Mouse (Mus musculus): Measurements from ENCODE around the gene Cap2. TPM values are rescaled to one million over a fixed set of nuclear protein-coding genes. Genes with fewer than 3 reads are reported as not detected.

Cap2 gene
- polyA plus RNA-seq, 1 experiment from 2014 or later, result 15.9 TPM

DNA sequence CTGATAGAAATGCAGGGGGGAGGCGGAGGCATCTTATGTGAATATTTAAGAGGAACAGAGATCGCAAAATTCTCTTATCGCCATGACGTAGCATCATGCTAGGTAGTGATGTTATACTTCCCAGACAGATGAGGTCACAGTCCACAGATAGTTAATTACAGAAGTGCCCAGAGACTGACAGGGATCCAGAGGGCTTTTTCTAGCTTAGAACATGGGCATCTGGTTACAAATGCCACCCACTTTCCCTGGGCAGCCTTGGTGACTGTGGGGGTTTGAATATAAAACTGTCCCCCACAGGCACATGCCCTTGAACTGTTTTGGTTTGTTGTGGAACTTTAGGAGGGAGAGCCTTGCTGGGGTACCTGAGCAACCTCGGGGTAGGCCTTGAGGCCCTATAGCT, 87.0 kb downstream of the Cap2 start:
- Histone ChIP-seq H3K9ac (ENCODE audit: low read depth, low read length) (no peak overlapping the region), H3K27ac (ENCODE audit: low read length) (no peak overlapping the region), H3K4me3 (ENCODE audit: low read depth, low read length) (no peak overlapping the region), H3K36me3 (ENCODE audit: control insufficient read depth, insufficient read depth, low read length) (no peaks in the 10 kb centered on the region), H3K4me1 (ENCODE audit: control insufficient read depth, insufficient read depth, low read length) (no peaks in the 10 kb centered on the region; the same call in 1 of the 2 replicates), H3K4me2 (ENCODE audit: low read length) (no peak overlapping the region), H3K27me3 (ENCODE audit: control insufficient read depth, insufficient read depth, low read depth, low read length) (no peaks in the 10 kb centered on the region), H3K9me3 (replicated peaks; ENCODE audit: control insufficient read depth, low read length, poor library complexity, severe bottlenecking) (no peaks in the 10 kb centered on the region)
- no peak for ATAC-seq
- WGBS, result 94% methylated on average over 5 of the region's 5 CpGs

DNA sequence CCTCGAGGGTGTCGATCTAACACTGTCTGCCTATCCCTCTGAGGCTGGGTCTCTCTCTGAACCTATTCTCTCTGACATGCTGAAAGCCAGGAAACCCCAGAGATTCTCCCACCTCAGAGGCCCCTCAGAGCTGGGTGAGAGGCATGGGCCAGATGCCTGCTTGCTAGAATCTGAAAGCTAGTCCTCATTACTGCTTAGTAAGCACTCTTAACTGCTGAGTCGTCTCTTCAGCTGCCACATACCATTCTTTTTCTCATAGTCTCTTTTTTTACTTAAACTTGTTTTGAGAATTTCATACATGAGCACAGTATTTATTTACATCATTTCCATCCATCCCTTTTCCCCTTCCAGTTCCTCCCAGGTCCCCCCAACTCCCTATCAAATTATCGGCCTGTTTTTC, 89.2 kb downstream of the Cap2 start:
- no peak for ATAC-seq
- no peak overlapping the region for H3K4me3 ChIP-seq (ENCODE audit: low read depth, low read length)
- 95% methylated on average over 4 of the region's 4 CpGs for WGBS
- no peaks in the 10 kb centered on the region for H3K36me3 ChIP-seq (ENCODE audit: control insufficient read depth, insufficient read depth, low read length)
- H3K27ac ChIP-seq (ENCODE audit: low read length), result no peak overlapping the region
- H3K9ac ChIP-seq (ENCODE audit: low read depth, low read length), result no peak overlapping the region
- H3K27me3 ChIP-seq (ENCODE audit: control insufficient read depth, insufficient read depth, low read depth, low read length), result no peaks in the 10 kb centered on the region
- H3K9me3 ChIP-seq (replicated peaks; ENCODE audit: control insufficient read depth, low read length, poor library complexity, severe bottlenecking), result no peaks in the 10 kb centered on the region
- no peak overlapping the region for H3K4me2 ChIP-seq (ENCODE audit: low read length)
- H3K4me1 ChIP-seq (ENCODE audit: control insufficient read depth, insufficient read depth, low read length), result no peaks in the 10 kb centered on the region; the same call in 1 of the 2 replicates

GRCm38 (mm10) chr13:46600694-46601093, 99.0 kb downstream of the Cap2 start:
- no peaks in the 10 kb centered on the region for H3K27me3 ChIP-seq (ENCODE audit: control insufficient read depth, insufficient read depth, low read depth, low read length)
- H3K9ac ChIP-seq (ENCODE audit: low read depth, low read length), result no peak overlapping the region
- no peaks in the 10 kb centered on the region for H3K4me1 ChIP-seq (ENCODE audit: control insufficient read depth, insufficient read depth, low read length)
- no peak overlapping the region for H3K4me3 ChIP-seq (ENCODE audit: low read depth, low read length)
- H3K9me3 ChIP-seq (replicated peaks; ENCODE audit: control insufficient read depth, low read length, poor library complexity, severe bottlenecking), result no peaks in the 10 kb centered on the region
- ATAC-seq, result no peak
- no peak overlapping the region for H3K27ac ChIP-seq (ENCODE audit: low read length)
- H3K36me3 ChIP-seq (ENCODE audit: control insufficient read depth, insufficient read depth, low read length), result no peaks in the 10 kb centered on the region
- 88% methylated on average over 5 of the region's 5 CpGs for WGBS
- H3K4me2 ChIP-seq (ENCODE audit: low read length), result no peak overlapping the region

- Histone ChIP-seq H3K9ac (ENCODE audit: low read depth, low read length) (no peak overlapping the region), H3K27ac (ENCODE audit: low read length) (no peak overlapping the region), H3K9me3 (replicated peaks; ENCODE audit: control insufficient read depth, low read length, poor library complexity, severe bottlenecking) (no peaks in the 10 kb centered on the region), H3K36me3 (ENCODE audit: control insufficient read depth, insufficient read depth, low read length) (no peaks in the 10 kb centered on the region), H3K4me2 (ENCODE audit: low read length) (no peak overlapping the region), H3K4me3 (ENCODE audit: low read depth, low read length) (no peak overlapping the region), H3K4me1 (ENCODE audit: control insufficient read depth, insufficient read depth, low read length) (no peaks in the 10 kb centered on the region), H3K27me3 (ENCODE audit: control insufficient read depth, insufficient read depth, low read depth, low read length) (no peaks in the 10 kb centered on the region)
- WGBS, result 61% methylated on average over 1 of the region's 2 CpGs
- ATAC-seq, result no peak
These were observed 99.7 kb downstream of the Cap2 start for GRCm38 (mm10) chr13:46601386-46601785.

GRCm38 (mm10) chr13:46602674-46603073, 101.0 kb downstream of the Cap2 start:
- Histone ChIP-seq H3K4me2 (ENCODE audit: low read length) (no peak overlapping the region), H3K9ac (ENCODE audit: low read depth, low read length) (no peak overlapping the region), H3K4me3 (ENCODE audit: low read depth, low read length) (no peak overlapping the region), H3K27me3 (ENCODE audit: control insufficient read depth, insufficient read depth, low read depth, low read length) (no peaks in the 10 kb centered on the region), H3K27ac (ENCODE audit: low read length) (no peak overlapping the region), H3K36me3 (ENCODE audit: control insufficient read depth, insufficient read depth, low read length) (no peaks in the 10 kb centered on the region), H3K4me1 (ENCODE audit: control insufficient read depth, insufficient read depth, low read length) (no peaks in the 10 kb centered on the region), H3K9me3 (replicated peaks; ENCODE audit: control insufficient read depth, low read length, poor library complexity, severe bottlenecking) (no peaks in the 10 kb centered on the region)
- 92% methylated on average over 11 of the region's 11 CpGs for WGBS
- no peak for ATAC-seq

DNA sequence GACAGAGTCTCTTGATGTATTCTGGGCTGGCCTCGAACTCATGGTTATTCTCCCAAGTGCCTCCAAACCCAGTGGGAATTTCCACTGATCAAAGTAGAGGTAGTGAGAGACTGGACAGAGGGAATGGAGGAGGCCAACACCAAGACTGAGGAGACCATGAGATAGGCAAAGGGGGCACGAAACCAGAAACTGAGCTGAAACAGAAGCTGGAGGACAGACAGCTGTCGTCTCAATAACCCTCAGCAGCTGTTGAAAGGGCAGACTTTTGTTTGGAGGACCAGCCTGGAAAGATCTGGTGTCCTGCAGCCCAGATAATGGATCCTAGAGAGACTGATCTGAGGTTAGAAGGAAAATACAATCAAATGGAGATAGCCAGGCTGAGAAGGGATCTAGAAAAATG, 109.4 kb downstream of the Cap2 start:
- H3K27ac ChIP-seq (ENCODE audit: low read length), result no peak overlapping the region
- H3K9me3 ChIP-seq (replicated peaks; ENCODE audit: control insufficient read depth, low read length, poor library complexity, severe bottlenecking), result 0 out of 2 replicates have a peak, but pooled peaks cover 4% of the 10 kb centered on the region
- WGBS, result 86% methylated on average over 3 of the region's 3 CpGs
- no peak for ATAC-seq
- no peak overlapping the region for H3K4me2 ChIP-seq (ENCODE audit: low read length)
- H3K4me3 ChIP-seq (ENCODE audit: low read depth, low read length), result no peak overlapping the region
- no peak overlapping the region for H3K9ac ChIP-seq (ENCODE audit: low read depth, low read length)
- H3K27me3 ChIP-seq (ENCODE audit: control insufficient read depth, insufficient read depth, low read depth, low read length), result no peaks in the 10 kb centered on the region
- no peaks in the 10 kb centered on the region for H3K4me1 ChIP-seq (ENCODE audit: control insufficient read depth, insufficient read depth, low read length)
- peaks cover 2% of the 10 kb centered on the region; the same call in 1 of the 2 replicates for H3K36me3 ChIP-seq (ENCODE audit: control insufficient read depth, insufficient read depth, low read length)

- 86% methylated on average over 6 of the region's 6 CpGs for WGBS
- ATAC-seq, result no peak
- H3K36me3 ChIP-seq (ENCODE audit: control insufficient read depth, insufficient read depth, low read length), result peaks cover 2% of the 10 kb centered on the region; the same call in 1 of the 2 replicates
- H3K27me3 ChIP-seq (ENCODE audit: control insufficient read depth, insufficient read depth, low read depth, low read length), result no peaks in the 10 kb centered on the region
- H3K4me3 ChIP-seq (ENCODE audit: low read depth, low read length), result no peak overlapping the region
- no peak overlapping the region for H3K9ac ChIP-seq (ENCODE audit: low read depth, low read length)
- H3K4me1 ChIP-seq (ENCODE audit: control insufficient read depth, insufficient read depth, low read length), result no peaks in the 10 kb centered on the region
- no peaks in the 10 kb centered on the region for H3K9me3 ChIP-seq (replicated peaks; ENCODE audit: control insufficient read depth, low read length, poor library complexity, severe bottlenecking)
- H3K27ac ChIP-seq (ENCODE audit: low read length), result no peak overlapping the region
- no peak overlapping the region for H3K4me2 ChIP-seq (ENCODE audit: low read length)
These were observed 112.1 kb downstream of the Cap2 start for GRCm38 (mm10) chr13:46613694-46614272.

- Histone ChIP-seq H3K9me3 (replicated peaks; ENCODE audit: control insufficient read depth, low read length, poor library complexity, severe bottlenecking) (no peaks in the 10 kb centered on the region), H3K36me3 (ENCODE audit: control insufficient read depth, insufficient read depth, low read length) (peaks cover 2% of the 10 kb centered on the region; the same call in 1 of the 2 replicates), H3K27ac (ENCODE audit: low read length) (no peak overlapping the region), H3K4me2 (ENCODE audit: low read length) (no peak overlapping the region), H3K27me3 (ENCODE audit: control insufficient read depth, insufficient read depth, low read depth, low read length) (no peaks in the 10 kb centered on the region), H3K9ac (ENCODE audit: low read depth, low read length) (no peak overlapping the region), H3K4me3 (ENCODE audit: low read depth, low read length) (no peak overlapping the region), H3K4me1 (ENCODE audit: control insufficient read depth, insufficient read depth, low read length) (no peaks in the 10 kb centered on the region; the same call in 1 of the 2 replicates)
- 91% methylated on average over 19 of the region's 19 CpGs for WGBS
- no peak for ATAC-seq
These were observed 115.2 kb downstream of the Cap2 start for GRCm38 (mm10) chr13:46616673-46617362.

DNA sequence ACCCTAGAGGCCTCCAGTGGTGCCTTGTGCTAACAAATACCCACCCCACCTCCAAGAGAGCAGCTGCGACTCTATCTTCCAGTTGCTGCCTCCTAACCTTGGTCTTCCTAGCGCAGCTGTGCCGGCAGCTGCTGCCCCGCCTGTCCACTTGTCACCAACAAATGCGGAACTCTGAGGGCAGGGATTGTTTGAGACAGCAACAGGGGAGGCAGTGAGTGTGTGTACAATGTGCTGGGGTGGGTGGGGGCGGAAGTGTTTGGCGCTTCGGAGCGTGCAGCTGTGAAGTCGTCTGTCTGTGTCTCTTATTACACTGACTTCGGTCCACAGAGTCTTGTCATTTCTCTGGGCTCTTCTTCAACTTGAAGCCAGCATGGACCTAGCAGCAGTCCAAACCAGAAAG, 118.0 kb downstream of the Cap2 start:
- no peaks in the 10 kb centered on the region for H3K9me3 ChIP-seq (replicated peaks; ENCODE audit: control insufficient read depth, low read length, poor library complexity, severe bottlenecking)
- no peak overlapping the region for H3K4me2 ChIP-seq (ENCODE audit: low read length)
- peak; percentile 17; the same call in 1 of the 2 replicates for ATAC-seq

More for the DNA sequence above, 118.0 kb downstream of the Cap2 start:
- 46% methylated on average over 11 of the region's 11 CpGs for WGBS
- Histone ChIP-seq H3K4me1 (ENCODE audit: control insufficient read depth, insufficient read depth, low read length) (no peaks in the 10 kb centered on the region; the same call in 1 of the 2 replicates), H3K9ac (ENCODE audit: low read depth, low read length) (no peak overlapping the region), H3K27me3 (ENCODE audit: control insufficient read depth, insufficient read depth, low read depth, low read length) (no peaks in the 10 kb centered on the region), H3K4me3 (ENCODE audit: low read depth, low read length) (no peak overlapping the region), H3K27ac (ENCODE audit: low read length) (no peak overlapping the region), H3K36me3 (ENCODE audit: control insufficient read depth, insufficient read depth, low read length) (peaks cover 2% of the 10 kb centered on the region; the same call in 1 of the 2 replicates)

All from midbrain, embryonic 16.5 days (tissue).